Mouse (Mus musculus) embryonic fibroblast, embryonic 13.5 days (primary cell): ENCODE measurements at regions not wholly inside any gene's neighbourhood (a gene's known extent, or its start where the extent isn't known, plus 50 kb on each side); places are given as distances from the start of the nearest gene placed in this dataset.

Experiments
- CTCF ChIP-seq: IDR thresholded peaks from 2 replicates; pipeline ENCODE4 v1.5.1; 2011; ENCODE audit warnings: mild to moderate bottlenecking, control low read depth, low read length, moderate library complexity, borderline replicate concordance; ENCODE audit not compliant: insufficient read depth
- POLR2A ChIP-seq: IDR thresholded peaks from 2 replicates; pipeline ENCODE4 v1.6.1; 2011; ENCODE audit warnings: low read depth, mild to moderate bottlenecking, control low read depth, low read length, moderate library complexity

DNA sequence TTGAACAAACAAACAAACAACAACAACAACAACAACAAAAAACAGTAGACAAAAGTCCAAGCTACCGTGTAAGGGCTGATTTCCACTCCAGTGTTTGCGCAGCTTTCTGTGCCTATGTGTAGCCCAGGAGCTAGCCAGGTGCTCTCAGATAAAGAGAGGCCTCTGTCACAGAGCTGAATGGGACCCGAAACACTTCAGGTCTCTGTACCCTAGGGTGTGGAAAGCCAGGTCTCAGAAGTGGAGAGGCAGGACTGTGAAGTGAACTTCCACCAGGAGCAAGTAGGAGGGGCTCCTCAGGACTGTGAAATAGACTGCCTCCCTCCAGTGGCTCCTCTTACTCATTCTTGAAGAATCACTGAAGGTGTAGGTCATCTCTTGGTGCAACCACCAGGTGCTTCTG lies 61.4 kb upstream of the Habp2 start:
- TF ChIP-seq POLR2A = no peak
- TF ChIP-seq CTCF = no peak
